Mouse (Mus musculus): Measurements from ENCODE around the gene Cap2. TPM values are rescaled to one million over a fixed set of nuclear protein-coding genes. Genes with fewer than 3 reads are reported as not detected.

Gene Cap2
- polyA plus RNA-seq (2017; shearing (Covaris generic)): under 1 TPM in 2 of 3 experiments, not detected in 1; 0.24 to 0.35 TPM

DNA sequence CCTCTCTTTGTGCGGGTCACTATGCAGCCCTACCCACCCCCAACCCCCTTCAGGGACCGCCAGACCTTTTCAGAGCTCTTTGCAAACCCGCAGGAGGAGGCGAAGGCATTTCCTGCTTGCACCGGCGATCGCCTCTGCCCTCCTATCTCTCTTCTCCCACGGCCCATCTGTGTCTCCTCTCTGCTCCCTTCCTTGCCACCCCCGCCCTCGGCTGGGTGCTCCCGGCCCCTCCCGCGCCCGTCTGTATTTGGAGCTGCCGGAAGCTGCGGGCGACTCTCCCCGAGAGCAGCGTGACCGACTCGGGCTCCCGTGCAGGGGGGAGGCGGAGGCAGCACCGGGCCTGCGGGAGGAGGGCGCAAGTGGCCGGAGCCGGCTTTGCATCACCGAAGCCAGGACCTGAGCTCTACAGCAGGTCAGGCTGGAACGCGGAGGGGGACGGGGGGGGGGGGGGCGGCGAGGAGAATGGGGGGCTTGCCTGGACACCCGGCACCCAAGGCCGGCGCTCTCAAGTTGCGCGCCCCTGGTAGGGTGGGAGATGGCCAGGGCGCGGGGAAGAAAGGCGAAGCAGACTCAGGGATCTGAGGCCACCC lies at the start of gene Cap2:
Gene Cap2, plus strand, starts transcription at position 49 of the 590 bp plus-strand sequence.
- ATAC-seq: peak; percentile 68

DNA sequence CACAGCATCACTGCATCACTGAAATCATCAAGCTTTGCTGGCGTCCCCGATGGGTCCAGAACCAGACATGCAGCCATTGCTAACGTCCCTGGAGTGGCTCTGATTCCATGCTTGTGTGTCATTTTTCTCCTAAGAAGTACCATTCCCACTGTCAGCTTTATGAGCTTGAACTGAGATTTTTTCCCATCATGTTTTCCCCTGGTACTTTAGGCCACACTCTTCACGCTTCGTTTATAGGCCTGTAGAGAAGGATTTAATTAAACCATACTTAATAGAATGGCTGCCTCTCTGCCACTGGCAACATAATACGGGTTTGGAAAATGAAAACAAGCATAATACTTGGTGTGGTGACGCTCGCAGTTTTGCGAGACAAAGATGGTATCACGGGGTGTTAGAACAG lies 42.1 kb upstream of the Cap2 start:
- ATAC-seq: no peak

DNA sequence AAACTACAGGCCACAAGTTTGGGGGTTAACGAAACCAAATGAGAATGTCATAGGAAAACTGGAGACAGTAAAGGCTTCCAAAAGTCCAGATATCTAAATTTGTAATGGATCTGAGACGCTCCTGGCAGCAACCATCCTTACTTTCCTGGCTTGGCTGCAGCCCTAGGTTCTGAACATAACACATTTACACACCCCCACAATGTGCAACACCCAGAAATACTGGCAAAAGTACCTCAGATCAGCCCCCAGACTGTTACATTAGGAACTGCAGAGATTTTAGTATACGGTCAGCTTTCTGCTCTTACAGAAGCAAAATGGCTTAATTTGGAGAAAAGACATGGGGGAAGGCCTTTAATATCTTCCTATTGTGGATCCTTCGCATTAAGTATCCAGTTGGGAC lies 39.4 kb upstream of the Cap2 start:
- ATAC-seq: no peak

DNA sequence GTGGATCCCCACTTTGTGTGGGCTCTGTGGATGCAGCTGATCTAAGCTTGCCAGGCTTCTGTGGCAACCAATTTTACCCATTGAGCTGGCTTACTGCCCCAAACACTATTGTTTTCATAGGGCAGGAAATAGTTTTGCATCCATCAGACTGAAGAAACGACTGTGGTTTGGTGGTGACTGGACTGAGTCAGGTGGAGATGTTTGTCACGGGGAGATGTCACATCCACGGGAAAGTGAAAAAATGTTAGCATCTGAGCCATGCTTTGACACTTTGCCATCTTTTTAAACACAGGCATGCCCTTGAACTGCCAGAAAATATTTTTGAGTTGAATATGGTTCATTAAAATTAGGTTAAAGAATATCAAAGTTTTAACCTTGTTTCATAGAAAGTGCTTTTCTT lies 37.9 kb upstream of the Cap2 start:
- ATAC-seq: no peak

DNA sequence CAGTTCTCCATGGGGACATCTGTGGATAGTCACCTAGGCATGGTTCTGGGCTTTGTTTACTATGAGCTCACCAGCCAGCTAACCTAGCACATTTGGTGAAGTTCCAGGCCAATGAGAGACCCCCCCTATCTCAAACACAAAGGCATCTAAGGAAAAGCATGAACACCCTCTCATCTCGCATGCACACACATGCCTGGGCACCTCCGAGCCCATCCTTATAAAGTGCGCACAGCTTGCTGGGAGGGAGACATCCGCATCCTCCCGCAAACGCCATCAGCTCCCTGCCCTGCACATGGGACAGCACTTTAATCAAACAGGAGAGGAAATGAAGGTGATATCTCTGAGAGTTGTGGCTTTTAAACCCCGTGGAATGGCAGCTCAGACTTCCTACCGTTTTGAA lies 33.4 kb upstream of the Cap2 start:
- no peak for ATAC-seq

DNA sequence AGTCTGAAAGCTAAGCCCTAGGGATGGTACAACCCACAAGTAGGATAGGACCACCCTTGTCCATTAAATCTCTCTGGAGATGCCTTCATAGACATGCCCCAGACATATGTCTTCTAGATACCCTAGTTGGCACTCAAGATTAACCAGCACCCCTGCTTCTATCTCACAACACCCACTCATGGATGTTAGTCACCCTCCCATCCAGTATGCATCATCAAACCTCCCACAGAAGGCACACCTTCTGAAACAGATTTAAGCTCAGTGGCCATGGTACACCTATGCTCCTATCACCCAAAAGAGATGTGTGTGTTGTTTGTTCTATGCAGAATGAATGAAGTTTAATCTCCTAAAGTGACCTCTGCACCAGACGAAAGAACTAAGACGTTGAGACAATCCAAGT lies 32.1 kb upstream of the Cap2 start:
- ATAC-seq: no peak

DNA sequence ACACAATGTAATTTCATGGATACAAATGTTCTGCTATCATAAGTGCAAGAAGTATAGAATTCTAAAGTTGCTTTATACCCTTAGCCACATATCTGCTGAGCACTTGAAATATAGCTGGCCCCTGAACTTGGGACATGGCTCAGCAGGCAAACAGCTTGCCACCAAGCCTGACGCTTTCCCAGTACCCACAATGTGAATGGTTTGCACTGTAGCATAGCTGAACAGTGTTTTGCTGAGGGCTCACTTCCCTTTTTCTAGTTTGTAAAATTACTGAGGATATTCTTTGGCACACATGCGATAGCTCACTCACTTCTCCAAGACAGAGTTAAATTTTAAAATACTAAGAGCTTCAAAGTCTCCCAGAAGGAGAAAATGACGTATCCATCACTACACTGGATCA lies 20.4 kb upstream of the Cap2 start:
- ATAC-seq: no peak

DNA sequence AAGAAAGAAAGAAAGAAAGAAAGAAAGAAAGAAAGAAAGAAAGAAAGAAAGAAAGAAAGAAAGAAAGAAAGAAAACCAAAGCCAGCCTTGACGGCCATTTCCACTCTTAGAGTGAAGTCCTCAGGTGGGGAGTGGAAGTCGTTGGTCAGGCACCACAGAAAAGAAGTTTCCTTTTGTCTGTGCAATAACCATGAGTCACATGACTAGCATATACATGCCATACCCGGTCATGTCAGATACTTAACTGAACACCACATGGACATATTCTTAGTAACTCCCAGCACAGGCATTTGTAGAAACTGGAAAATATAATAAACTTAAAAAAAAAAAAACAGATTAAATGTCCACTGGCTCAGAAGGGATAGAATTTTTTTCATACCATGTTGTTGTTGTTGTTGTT lies 16.0 kb upstream of the Cap2 start:
- no peak for ATAC-seq

DNA sequence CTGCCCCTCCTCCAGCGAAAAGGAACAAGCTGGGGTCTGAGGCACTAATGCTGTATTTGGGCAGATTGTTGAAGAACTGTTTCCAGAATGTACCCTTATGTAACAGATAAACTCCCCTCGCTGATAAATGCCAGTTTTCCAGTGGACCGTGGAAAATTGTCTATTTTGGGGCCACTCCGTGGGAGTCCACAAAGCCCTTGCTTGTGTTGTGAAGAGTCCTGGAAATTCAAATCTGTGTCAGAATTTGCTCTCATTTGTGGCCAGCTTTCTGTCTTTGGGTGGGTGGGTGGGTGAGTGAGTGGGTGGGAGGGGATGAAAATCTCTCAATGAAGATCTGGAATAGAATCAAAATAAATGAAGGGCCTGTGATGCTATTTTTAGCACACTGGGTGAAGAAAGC lies 13.5 kb upstream of the Cap2 start:
- no peak for ATAC-seq

DNA sequence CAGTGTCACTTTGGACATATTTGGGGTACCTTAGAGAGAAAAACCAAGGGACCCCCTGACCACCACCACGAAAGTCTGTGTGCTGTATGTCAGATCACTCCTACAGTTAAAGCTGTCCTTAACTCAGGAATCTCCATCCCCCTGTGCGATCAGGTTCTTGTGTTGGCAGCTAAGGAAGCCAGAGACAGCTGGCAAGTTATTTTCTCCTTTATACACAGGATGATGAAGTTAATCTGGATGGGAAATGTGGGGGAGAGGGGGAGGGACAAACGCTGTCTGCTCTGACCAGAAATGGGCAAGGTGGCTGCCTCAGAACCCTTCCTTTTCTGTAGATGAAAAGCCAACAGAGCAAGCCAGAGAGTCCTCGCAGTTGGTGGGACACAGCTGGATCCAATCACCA lies 11.0 kb upstream of the Cap2 start:
- no peak for ATAC-seq

DNA sequence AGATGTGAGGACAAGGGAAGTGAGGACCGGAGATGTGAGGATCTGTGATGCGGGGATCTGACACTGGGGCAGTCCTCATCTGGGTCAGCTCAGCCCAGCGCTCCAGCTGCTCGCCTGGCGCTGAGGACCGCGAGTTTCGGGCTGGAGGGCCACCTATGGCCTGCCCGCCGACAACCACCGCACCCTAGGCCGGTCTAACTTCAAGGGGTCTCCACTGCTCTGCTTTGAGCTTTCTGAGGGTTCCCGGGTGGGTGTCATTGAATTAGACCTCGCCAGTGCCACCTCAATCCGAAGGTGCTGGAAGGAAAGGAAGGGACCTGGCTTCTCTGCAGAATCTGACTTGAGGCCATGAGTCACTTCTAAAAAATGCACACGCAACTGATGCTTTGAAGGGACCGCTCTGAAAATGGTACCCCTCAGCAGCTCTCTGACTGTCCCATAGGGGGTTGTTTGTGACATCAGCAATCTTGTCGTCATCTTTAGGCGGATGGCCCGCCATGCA lies 793 bp downstream of the Cap2 start:
- no peak for ATAC-seq

DNA sequence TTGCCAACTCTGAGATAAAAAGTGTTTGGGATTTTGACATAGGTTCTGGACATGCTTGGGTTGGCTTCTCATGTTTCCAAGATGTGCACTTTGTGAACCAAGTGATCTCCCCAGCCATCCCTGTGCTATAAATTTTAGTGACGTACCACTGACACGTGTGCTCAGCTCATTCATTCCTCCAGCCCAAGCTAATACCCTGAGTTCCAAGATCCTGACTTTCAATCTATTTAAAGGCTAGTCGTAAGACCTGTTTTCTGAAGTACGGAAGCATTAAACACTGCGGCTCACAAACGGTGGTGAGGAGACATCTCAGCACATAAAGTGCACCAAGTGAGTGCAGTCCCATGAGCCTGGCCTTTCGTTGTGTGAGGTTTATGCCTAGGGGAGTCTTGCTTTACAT lies 6.3 kb downstream of the Cap2 start:
- ATAC-seq: no peak

DNA sequence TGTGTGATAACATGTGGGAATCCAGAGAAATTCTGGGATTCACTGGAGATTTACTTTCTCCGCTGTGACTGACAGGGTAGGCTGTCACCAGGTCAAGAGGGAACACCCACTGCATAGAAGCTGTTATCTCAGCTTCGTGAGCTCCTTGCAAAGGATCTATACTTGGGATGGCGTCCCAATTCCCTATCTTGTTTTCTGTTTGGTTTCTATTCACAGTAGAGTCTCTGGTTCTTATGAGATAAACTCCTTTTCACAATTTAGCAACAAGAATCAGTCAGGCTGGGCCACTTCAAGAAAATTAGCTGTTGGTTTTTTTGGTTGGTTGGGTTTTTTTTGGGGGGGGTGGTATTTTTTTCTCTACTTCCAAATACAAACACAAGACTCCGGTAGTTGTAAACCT lies 7.2 kb downstream of the Cap2 start:
- no peak for ATAC-seq

DNA sequence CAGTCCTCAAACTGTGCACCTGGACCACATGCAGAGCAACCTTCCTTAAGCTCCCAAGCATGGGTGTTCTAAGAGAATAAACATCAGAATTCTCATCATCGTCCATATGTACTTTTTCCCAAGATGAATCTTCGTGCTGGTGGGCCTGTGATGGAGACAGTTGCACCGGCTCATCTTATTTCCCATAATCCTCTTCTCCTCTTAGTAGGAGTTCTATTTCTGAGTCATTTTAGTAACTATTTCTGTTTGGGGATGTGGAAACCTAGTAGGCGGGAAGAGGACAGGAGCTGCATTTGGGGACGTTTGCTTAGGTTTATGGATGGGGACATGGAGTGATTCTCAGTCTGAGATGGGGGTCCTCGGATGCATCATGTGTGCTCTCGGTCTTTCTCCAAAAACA lies 8.8 kb downstream of the Cap2 start:
- no peak for ATAC-seq

DNA sequence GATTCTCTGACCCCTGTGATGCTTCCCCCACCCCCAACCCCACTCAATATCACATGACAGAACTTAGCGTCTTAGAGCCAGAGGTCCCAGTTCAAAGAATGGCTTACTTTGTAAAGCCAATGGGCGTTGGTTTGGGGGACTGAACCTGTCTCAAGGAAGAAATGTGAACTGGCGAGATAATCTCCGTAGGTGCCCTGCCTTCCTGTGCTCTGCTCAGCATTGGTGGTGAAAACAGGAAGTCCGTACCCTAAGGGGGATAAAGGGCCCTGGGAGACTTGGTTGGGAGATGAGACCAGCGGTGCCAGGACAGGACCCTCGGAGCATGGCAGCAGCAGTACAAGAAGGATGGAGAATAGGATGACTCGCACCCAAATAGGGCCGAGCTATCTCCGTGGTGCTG lies 12.8 kb downstream of the Cap2 start:
- no peak for ATAC-seq

DNA sequence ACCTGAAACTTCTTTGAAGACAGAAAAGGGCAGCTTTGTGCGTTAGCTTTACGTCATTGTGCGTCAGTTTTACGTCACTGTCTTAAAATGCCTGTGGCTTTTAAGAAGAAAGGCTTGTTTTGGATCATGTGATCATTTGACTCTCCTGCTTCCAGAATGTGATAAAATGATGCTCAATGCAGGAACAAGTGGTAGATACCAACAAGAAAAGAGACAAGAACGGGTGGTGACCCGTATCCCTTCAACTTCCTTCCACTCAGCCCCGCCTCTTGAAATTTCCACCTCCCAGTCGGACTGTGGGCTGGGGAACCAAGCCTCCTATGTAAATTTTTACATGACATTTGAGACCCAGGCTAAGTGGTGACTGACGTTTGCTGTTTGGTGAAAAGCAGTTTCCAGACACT lies 13.5 kb downstream of the Cap2 start:
- ATAC-seq: no peak

DNA sequence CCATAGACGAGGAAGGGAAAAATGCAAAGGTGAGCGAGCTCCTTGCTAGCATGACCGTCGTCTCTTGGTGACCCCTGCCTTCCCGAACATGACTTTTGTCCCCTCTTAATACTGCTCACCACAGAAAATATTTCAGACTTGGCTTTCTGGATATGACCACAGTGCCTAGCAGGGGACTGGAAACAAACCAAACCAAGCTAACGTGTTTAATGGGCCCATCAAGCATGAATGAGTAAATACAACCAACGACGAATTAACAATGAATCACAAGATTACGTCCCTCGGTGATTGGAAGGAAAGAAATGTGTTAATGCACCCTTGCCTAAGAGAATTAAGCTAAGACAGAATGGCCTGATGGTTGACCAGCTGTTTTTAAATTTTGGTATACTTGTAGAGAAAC lies 13.9 kb downstream of the Cap2 start:
- no peak for ATAC-seq

DNA sequence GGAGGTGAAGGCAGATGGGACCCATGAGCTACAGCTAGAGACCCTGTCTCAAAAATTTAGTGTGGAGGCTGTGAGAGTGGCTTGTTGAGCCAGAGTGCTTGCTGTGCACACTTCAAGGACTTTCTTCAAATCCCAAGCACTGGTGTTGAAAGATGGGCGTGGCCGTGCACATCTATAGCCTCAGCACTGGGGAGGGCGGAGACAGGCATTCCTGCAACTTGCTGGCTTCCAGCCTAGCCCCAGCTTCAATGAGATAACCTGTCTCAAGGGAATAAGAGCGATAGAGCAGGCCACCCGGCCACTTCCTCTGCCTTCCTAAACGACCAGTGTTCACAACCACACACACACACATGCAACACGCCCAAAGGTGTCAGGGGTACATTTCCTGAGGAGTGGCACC lies 14.5 kb downstream of the Cap2 start:
- no peak for ATAC-seq

DNA sequence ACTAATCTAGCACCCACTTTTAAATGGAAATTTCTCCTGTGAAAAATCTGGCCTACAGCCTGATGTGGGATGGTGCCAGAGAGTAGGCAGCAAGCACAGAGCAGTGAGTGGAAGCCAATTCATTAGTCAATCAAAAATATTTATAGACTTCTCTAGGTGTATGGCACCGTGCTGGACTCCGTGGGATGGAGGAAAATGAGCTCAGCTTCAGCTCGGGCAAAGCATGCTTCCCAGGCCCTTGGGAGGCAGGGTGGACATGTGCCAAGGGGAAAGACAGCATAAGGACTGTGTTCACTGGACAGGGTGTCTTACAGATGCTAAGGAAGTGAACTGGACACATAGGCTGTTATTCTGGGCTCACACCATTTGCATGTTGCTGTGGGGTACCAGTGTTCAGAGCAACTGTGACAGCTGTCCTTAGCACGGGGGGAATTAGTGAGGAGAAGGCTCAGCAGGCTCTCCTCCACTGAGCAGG lies 15.6 kb downstream of the Cap2 start:
- no peak for ATAC-seq

DNA sequence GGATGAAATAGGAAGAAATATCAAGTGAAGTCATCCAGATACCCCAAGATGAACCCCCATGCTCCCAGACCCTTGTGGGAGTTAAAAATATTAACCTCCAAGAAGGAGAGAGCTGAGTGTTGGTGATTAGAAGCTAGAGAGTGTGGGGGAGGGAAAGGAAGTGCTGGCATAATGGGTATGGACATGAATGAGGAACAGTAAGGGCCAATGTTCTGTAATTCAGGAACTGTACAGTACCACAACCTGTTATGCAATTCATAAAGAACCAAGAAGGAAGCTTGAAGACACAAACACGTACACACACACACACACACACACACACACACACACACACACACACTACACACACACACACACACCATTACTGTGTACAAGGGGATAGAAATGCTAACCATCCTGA lies 19.8 kb downstream of the Cap2 start:
- ATAC-seq: no peak

DNA sequence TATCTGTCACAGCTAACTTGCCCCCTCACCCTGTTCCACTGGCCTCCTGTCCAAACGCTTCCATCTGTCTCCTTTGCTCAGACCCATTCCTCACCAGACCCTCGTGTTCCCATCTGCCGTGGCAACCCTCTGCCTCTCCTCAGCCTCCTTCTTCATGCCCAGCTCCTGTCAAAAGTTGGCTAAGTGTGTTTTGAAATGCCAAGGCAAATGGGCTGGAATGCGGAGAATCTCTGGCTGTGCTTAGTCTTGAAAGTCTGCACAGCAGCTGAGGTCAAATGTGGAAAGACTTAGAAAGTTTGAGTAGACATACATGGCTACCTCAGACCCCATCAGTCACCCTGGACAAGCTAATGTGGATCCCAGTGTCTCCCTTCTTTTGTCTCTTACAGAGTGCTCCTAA lies 21.1 kb downstream of the Cap2 start:
- ATAC-seq: no peak

DNA sequence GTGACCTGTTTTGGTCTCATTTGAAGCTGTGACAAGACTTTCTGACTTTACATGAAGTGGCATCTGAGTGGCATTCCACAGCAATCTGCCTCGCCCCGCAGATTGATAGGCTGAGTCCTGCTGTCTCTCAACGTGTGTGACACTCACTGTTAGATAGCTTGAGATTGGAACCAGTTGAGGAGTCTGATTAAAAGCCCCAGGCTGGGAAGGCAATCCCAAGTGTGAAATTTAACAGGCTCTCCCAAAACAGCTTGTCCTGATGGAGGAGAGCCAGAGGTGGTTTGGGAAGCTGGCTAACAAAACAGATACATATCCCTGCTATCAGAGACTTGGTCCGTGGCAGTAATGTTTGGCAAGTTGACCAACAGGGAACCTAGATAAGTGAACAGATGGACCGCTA lies 21.6 kb downstream of the Cap2 start:
- ATAC-seq: no peak

DNA sequence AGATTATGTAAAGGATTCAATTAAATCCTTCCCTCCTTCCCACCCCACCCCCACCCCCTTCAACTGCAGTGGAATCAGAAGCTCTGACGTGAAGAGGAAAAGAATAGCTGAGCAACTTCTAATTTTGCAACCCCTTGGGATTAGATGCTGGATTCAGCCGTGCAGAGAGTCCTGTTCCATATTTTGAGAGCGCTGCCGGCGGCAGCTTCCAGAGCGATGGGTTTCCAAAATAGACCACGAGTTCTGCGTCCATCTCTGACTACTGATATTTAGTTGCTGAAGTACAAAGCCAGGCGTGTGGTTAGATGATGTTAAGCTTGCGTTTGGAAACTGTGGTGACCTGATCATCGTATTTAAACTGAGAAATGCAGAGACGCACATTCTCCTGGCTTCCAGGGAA lies 22.1 kb downstream of the Cap2 start:
- ATAC-seq: no peak

DNA sequence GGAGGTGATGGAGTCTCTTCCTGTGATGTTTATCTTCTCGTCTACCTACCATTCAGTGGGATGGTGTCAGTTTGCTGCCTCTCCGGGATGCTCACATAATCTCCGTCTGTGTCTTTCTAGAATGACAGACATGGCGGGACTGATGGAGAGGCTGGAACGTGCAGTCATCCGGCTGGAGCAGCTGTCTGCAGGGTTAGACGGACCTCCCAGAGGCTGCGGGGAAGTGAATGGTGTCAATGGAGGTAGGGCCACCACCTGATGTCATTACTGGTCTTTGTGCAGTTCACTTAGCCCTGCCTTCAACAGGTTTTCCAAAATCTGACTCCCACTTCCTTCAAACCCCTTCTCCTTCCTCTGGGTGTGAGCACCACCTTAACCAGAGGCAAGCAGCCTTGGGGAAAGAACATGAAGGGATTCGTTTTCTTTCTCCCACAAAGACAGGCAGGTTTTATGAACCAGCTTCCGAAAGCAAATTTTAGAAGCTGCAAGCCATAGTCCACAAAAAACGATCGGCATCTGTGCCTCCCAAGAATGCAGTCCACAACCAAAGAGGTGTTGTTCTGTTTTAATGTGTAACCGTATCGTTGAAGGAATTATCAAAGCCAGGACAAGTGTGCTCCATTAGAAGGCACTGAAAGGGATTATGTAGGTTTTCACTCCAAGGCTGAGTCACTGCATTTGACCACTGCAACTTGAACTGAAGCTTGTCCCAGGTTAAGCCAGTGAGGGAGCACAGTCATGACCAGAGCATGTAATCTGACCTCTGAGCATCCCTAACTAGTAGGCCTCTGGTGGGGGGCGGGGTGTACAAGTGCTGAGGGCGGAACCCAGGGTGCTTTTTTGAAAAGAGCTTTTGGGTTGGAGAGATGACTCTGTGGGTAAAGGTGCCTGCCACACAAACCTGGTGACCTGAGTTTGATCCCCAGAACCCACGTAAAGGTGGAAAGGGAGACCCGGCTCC lies 23.9 kb downstream of the Cap2 start:
- no peak for ATAC-seq

All from inflammation-experienced regulatory T-cells, adult 6 months (primary cell).